Mouse (Mus musculus) left cerebral cortex, postnatal 25 days (tissue): Measurements from ENCODE around the gene Mlc1. TPM values are rescaled to one million over a fixed set of nuclear protein-coding genes. Genes with fewer than 3 reads are reported as not detected.

Source experiments
- DNase-seq, 2 experiments: peaks; one replicate each; pipeline ENCODE4 v3.0.0; 2022; ENCODE audit warnings: low spot score in 2 of 2, mixed read lengths in 1 of 2
- intact Hi-C: fragments of 180-260 bp; cut with DNase I; formaldehyde crosslinking; loops from one replicate; pipeline ENCODE4 v1.15.1; 2025
- total RNA-seq, 2 experiments: library from RNA; stranded (reverse); gene quantifications; 2 replicates each; pipeline ENCODE4 v1.2.3; 2021

The Mlc1 gene
- total RNA-seq, 2 experiments from 2014 or later: 101 to 103 TPM

DNA sequence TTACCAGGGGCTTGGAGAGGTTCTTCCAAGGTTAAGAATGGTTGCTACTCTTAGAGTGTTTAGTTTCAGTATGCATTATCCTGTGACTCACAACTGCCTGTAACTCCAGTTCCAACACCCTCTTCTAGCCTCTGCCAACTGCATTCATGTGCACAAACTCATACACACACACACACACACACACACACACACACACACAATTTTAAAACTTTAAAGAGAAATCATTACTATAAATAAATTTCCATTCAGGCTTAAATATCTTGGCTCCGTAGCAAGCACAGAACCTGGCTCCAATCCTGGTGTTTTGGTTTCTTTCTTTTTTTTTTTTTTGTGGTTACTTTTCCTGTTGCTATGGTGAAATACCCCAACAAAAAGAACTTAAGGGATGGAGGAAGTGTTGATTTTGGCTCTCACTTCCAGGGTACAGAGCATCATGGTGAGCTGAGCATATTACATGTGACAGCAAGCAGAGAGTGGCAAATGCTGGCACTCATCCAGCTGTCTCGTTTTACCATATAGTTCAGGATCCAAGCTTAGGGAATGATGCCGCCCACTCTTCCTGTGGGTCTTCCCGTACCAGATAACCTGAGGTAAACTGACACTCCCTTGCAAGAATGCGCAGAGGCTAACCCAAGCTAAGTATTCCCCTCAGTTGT lies 34.8 kb downstream of the Mlc1 start:
- intact Hi-C loops: loop anchor here (10.0 kb wide), 1 partner anchor 111 kb away; the partner anchor contains the start of gene Panx2
- peak; percentile 20 to 47 for DNase-seq

GRCm38 (mm10) chr15:88942783-88943182 lies 36.0 kb downstream of the Mlc1 start:
- no peak for DNase-seq
- intact Hi-C loops: loop anchor here (10.0 kb wide), 1 partner anchor 112 kb away; the partner anchor contains the start of gene Panx2

GRCm38 (mm10) chr15:88937291-88937650 lies 41.5 kb downstream of the Mlc1 start:
- intact Hi-C loops: no loop called here
- DNase-seq: no peak

GRCm38 (mm10) chr15:88936619-88937290 lies 42.1 kb downstream of the Mlc1 start:
- intact Hi-C loops: no loop called here
- DNase-seq: peak in 1 of 2 experiments; percentile 6

DNA sequence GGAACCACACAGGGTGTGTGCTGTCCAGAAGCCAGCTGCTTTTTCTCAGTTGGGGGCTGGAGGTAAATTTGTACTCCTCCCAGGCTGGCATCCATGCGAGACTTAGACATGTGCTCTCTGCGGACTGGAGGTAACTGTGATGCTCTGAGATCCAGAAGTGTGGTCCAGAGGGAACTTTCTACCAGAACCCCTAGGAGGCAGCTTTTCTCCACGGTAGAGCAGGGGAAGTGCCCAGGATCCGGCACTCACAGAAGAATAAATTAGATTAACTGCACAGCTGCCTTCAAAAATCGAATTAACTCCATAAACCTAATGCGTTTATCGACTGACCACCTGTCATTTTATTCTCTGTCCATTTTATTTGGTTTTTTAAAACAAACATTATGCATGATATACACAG lies 44.7 kb downstream of the Mlc1 start:
- DNase-seq: peak; percentile 17 to 56
- intact Hi-C loops: loop anchor here (5.0 kb wide), 1 partner anchor 273 kb away; no protein-coding TSS in a partner anchor

DNA sequence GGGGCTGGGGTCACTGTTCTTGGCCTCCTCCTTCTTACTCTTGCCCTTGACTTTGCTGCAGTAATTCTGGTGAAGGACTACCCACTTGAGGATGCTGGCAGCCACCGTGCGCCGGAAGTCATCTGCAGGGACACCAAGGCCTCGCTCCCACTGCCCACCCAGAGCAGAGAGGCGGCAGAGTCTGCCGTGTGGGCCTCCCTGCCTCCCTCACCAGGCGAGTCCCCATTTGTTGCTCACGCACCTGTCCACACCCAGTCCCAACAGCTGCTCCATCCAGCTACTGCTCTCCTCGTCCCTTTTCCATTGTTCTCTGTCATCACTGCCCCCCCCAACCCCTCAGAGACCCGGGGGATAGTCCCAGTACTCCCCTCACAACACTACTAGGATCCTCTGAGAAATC lies 46.1 kb downstream of the Mlc1 start:
- no peak for DNase-seq
- intact Hi-C loops: loop anchor here (5.0 kb wide), 1 partner anchor 275 kb away; no protein-coding TSS in a partner anchor

DNA sequence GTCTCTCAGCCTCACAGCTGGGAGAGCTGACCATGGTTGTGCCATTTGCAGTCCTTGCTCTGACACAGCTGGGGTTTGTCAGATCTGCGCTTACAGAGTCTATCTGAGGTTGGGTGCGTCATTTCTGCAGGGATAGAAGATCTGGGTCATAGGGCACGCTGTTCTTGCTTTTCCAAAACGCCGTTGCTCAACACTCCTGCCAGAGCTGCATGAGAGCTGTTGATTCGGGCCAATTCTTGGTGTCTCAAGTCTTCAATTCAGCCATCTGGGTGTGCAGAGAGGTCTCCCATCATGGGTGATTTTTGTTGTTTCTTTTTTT lies 56.9 kb downstream of the Mlc1 start:
- DNase-seq: no peak
- intact Hi-C loops: loop anchor here (1.0 to 5.0 kb wide), 2 partner anchors 45 to 94 kb away; no protein-coding TSS in a partner anchor

- DNase-seq: peak; percentile 84 to 89
- intact Hi-C loops: loop anchor here (1.0 to 5.0 kb wide), 2 partner anchors 44 to 93 kb away; no protein-coding TSS in a partner anchor
Measured at GRCm38 (mm10) chr15:88921131-88921991, 57.4 kb downstream of the Mlc1 start.

DNA sequence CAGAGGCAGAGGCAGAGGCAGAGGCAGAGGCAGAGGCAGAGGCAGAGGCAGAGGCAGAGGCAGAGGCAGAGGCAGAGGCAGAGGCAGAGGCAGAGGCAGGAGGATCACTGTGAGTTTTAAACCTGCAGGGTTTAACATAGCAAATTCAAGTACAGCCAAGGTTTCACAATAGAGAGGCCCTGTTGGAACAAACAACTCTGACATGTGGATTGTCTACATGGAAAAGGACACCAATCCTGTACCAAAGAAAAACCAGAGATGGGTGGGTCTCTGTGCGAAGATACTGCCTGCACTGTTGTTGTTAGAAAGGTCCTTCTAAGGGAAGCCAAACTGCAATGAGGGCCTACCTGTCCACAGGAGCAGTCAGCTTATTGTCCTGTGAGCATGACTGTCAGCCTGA lies 58.7 kb downstream of the Mlc1 start:
- no peak for DNase-seq
- intact Hi-C loops: loop anchor here (5.0 kb wide), 1 partner anchor 43 kb away; no protein-coding TSS in a partner anchor

GRCm38 (mm10) chr15:88919328-88919727 lies 59.5 kb downstream of the Mlc1 start:
- DNase-seq: no peak
- intact Hi-C loops: no loop called here

DNA sequence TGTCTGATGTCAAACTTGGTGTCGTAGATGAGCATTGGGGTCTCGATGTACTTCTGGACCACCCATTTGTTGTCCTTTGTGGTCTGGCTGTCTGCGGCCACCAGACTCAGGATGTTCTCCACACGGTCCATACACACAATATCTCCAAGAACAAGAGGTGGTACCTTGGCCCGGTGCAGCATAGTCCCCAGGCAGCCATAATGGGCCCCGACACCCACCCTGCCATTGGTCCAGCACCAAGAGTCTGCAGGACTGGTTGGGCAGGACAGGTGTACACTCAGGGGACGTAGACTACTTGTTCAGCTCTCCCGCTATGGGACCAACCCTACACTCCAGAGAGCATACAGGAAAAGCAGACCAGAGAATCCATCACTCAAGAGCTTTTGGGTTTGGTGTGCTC lies 61.7 kb downstream of the Mlc1 start:
- no peak for DNase-seq
- intact Hi-C loops: no loop called here

GRCm38 (mm10) chr15:88916366-88916765 lies 62.4 kb downstream of the Mlc1 start:
- intact Hi-C loops: no loop called here
- no peak for DNase-seq

GRCm38 (mm10) chr15:88915046-88915445 lies 63.8 kb downstream of the Mlc1 start:
- intact Hi-C loops: no loop called here
- DNase-seq: no peak

GRCm38 (mm10) chr15:88906347-88906746 lies 72.5 kb downstream of the Mlc1 start:
- no peak for DNase-seq
- intact Hi-C loops: no loop called here

Other genes starting within 250 kb of the Mlc1 start
- gene Brd1, start 244.8 kb downstream of the Mlc1 start, total RNA-seq: 10 to 100 TPM; 50.5 to 52.7 TPM
- 10 to 100 TPM; 11.7 to 12.2 TPM for gene Zbed4, start 227.3 kb downstream of the Mlc1 start, total RNA-seq
- 10 to 100 TPM; 13.2 to 16.6 TPM for gene Alg12, start 159.7 kb downstream of the Mlc1 start, total RNA-seq
- gene Creld2, start 159.4 kb downstream of the Mlc1 start, total RNA-seq: 10 to 100 TPM; 27.3 to 27.8 TPM
- 10 to 100 TPM; 35.7 to 35.9 TPM for gene Pim3, start 116.8 kb downstream of the Mlc1 start, total RNA-seq
- 1 to 10 TPM; 1.3 to 1.7 TPM for gene Ttll8, start 24.6 kb downstream of the Mlc1 start, total RNA-seq
- gene Mov10l1, start 3.9 kb upstream of the Mlc1 start, total RNA-seq: not detected
- 10 to 100 TPM; 95.4 to 95.5 TPM for gene Panx2, start 80.7 kb upstream of the Mlc1 start, total RNA-seq
- 10 to 100 TPM; 15.8 to 17.9 TPM for gene Trabd, start 96.1 kb upstream of the Mlc1 start, total RNA-seq
- gene Selenoo, start 110.1 kb upstream of the Mlc1 start, total RNA-seq: 10 to 100 TPM; 18.9 to 20.6 TPM
- gene Tubgcp6, start 144.1 kb upstream of the Mlc1 start, total RNA-seq: 10 to 100 TPM; 26.3 to 27.7 TPM
- 10 to 100 TPM; 13.1 to 13.3 TPM for gene Hdac10, start 149.7 kb upstream of the Mlc1 start, total RNA-seq
- gene Mapk12, start 161.7 kb upstream of the Mlc1 start, total RNA-seq: 1 to 10 TPM; 5.9 to 7.6 TPM
- gene Mapk11, start 170.6 kb upstream of the Mlc1 start, total RNA-seq: 10 to 100 TPM; 47.1 to 51.1 TPM
- 10 to 100 TPM; 43.4 to 44.9 TPM for gene Plxnb2, start 201.8 kb upstream of the Mlc1 start, total RNA-seq
- 10 to 100 TPM; 44.8 to 47.0 TPM for gene Dennd6b, start 217.5 kb upstream of the Mlc1 start, total RNA-seq
- gene Ppp6r2, start 232.5 kb upstream of the Mlc1 start, total RNA-seq: 100 to 1,000 TPM; 148 to 149 TPM